Mouse (Mus musculus) liver, adult 2 months (tissue): ENCODE measurements around the gene Ficd.

Experiments
- CTCF ChIP-seq: fragments of 200-500 bp; IDR thresholded peaks from 2 replicates; pipeline ENCODE4 v1.5.1; 2011; ENCODE audit warnings: low read depth, low read length, control low read depth
- POLR2A ChIP-seq: fragments of 200-500 bp; IDR thresholded peaks from 2 replicates; pipeline ENCODE4 v1.6.1; 2011; ENCODE audit warnings: low read length, control low read depth; ENCODE audit not compliant: insufficient read depth; ENCODE audit errors: extremely low read depth

DNA sequence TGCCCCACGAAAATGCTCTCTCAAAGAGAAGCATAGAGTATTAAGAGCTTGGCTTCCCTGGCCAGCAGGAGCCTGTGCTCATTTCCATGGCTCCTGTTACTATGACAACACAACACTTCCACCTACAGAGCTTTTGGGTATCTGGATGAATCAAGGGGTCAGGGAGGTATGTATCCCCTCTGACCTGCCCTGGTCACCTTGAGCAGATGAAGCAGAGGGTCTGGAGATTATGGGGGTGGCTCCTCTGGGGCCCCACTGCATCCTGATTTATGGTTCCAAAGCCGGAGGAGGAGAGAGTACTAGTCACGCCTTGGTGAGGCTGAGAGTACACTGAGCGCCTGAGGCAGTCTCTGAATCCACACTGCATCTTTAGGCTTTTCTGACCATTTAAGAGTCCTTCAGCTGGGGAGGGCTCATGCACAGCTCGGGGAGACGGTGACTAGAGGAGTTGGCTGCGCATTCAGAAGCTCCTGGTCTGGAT, 4.9 kb upstream of the Ficd start:
- TF ChIP-seq CTCF (no peak), POLR2A (no peak)
